Mouse (Mus musculus) myocyte (in vitro differentiated cells): ENCODE data around the gene Olfr1360.
"Not testable (repeated sequence)": the region's sequence is repeated elsewhere in the genome, so short reads cannot be mapped to it uniquely, and the experiment has no call there.

Source experiments
- MYOD1 ChIP-seq, 3 experiments: IDR thresholded peaks; one replicate each; pipeline ENCODE4 v1.6.1; 2011; ENCODE audit warnings: control low read depth in 2 of 3, low read depth in 2 of 3, mild to moderate bottlenecking in 2 of 3, moderate library complexity in 1 of 3; ENCODE audit not compliant: insufficient read length in 2 of 3, control insufficient read depth in 1 of 3
- POLR2A ChIP-seq: IDR thresholded peaks from one replicate; pipeline ENCODE4 v1.6.1; 2011; ENCODE audit warnings: low read depth, mild to moderate bottlenecking, control low read depth, moderate library complexity; ENCODE audit not compliant: insufficient read length
- SRF ChIP-seq: IDR thresholded peaks from one replicate; pipeline ENCODE4 v1.6.1; 2011; ENCODE audit warnings: low read depth; ENCODE audit not compliant: control insufficient read depth, insufficient read length
- TCF3 ChIP-seq: IDR thresholded peaks from one replicate; pipeline ENCODE4 v1.6.1; 2011; ENCODE audit warnings: low read depth, control low read depth; ENCODE audit not compliant: insufficient read length

DNA sequence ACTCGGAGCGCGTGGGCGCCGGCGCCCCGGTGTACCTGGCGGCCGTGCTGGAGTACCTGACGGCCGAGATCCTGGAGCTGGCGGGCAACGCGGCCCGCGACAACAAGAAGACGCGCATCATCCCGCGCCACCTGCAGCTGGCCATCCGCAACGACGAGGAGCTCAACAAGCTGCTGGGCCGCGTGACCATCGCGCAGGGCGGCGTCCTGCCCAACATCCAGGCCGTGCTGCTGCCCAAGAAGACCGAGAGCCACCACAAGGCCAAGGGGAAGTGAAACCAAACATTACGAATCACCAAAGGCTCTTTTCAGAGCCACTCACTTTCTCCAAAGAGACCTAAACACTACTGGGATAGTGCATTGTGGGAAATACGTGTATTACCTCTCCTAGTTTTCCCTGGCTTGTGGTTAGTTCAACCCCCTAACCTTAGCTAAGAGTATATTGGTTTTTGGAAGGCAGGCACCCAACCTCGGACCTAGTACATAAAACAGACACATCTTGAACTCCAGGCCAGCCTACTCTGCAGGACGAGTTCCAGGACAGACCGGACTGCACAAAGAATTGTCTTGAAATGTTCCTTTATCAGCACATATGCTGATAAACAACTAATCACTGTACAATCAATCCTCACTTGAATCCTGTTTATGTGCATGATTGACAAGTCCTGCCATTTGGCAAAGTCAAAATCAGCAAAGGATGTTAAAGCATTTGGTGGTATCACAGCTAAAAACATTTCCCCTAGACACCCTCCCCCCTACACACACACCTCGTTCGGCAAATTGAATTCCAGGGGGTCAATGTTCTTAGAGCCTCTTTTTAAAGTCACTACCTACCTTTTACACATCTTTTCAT lies 39.6 kb upstream of the Olfr1360 start:
- not testable (repeated sequence) for TF ChIP-seq MYOD1 (IDR thresholded peaks at IDR 0.05; ENCODE audit: control insufficient read depth in 1 of 3, insufficient read length in 2 of 3, low read depth in 2 of 3); TCF3; SRF
- TF ChIP-seq POLR2A, result peak; percentile 60
